Mouse (Mus musculus): Measurements from ENCODE around the gene Ubqln1.

GRCm38 (mm10) chr13:58156031-58156430, 59.4 kb downstream of the Ubqln1 start:
- no peak for TF ChIP-seq CTCF (IDR thresholded peaks at IDR 0.05; ENCODE audit: control insufficient read depth, insufficient read depth, insufficient replicate concordance, low read depth, low read length)
- TF ChIP-seq POLR2A (IDR thresholded peaks at IDR 0.05; ENCODE audit: control insufficient read depth, low read depth, low read length): no peak
